Mouse (Mus musculus) stomach, postnatal 0 days (tissue): ENCODE measurements at regions not wholly inside any gene's neighbourhood (a gene's known extent, or its start where the extent isn't known, plus 50 kb on each side); places are given as distances from the start of the nearest gene placed in this dataset.
A peak's percentile ranks its signal among the peaks of the same experiment; 100 is the strongest.

Experiments
- ATAC-seq: fragments of 200-750 bp; cut with Nextera tagmentation; 2 replicates; pipeline ENCODE4 v1.8.0; 2017; ENCODE audit not compliant: low FRiP score, low TSS enrichment
- DNase-seq: peaks from one replicate; pipeline ENCODE4 v3.0.0-alpha.2; 2016; ENCODE audit warnings: low spot score
- H3K27ac ChIP-seq: fragments of 300-500 bp; sonication (generic); replicated peaks from 2 replicates; pipeline ENCODE4 v1.5.1; 2014; ENCODE audit warnings: mild to moderate bottlenecking, control low read depth
- H3K27me3 ChIP-seq: fragments of 300-500 bp; sonication (generic); 2 replicates; pipeline ENCODE4 v1.6.1; 2014; ENCODE audit warnings: low read length; ENCODE audit not compliant: control insufficient read depth, insufficient read depth
- H3K36me3 ChIP-seq: fragments of 300-500 bp; sonication (generic); 2 replicates; pipeline ENCODE4 v1.6.1; 2014; ENCODE audit warnings: low read length, mixed read lengths; ENCODE audit not compliant: control insufficient read depth, insufficient read depth
- H3K4me1 ChIP-seq: fragments of 300-500 bp; sonication (generic); replicated peaks from 2 replicates; pipeline ENCODE4 v1.6.1; 2014; ENCODE audit warnings: antibody characterized with exemption; ENCODE audit not compliant: control insufficient read depth, insufficient read depth
- H3K4me2 ChIP-seq: fragments of 300-500 bp; sonication (generic); replicated peaks from 2 replicates; pipeline ENCODE4 v1.6.1; 2014; ENCODE audit warnings: low read depth, mild to moderate bottlenecking, control low read depth, moderate library complexity
- H3K4me3 ChIP-seq: fragments of 300-500 bp; sonication (generic); 2 replicates; pipeline ENCODE4 v1.5.1; 2014; ENCODE audit warnings: low read depth, low read length, control low read depth
- H3K9ac ChIP-seq: fragments of 300-500 bp; sonication (generic); 2 replicates; pipeline ENCODE4 v1.6.1; 2014; ENCODE audit warnings: mild to moderate bottlenecking, low read length, control low read depth, mixed read lengths
- H3K9me3 ChIP-seq: fragments of 300-500 bp; sonication (generic); 2 replicates; pipeline ENCODE4 v1.6.1; 2016; ENCODE audit warnings: low read length; ENCODE audit not compliant: control insufficient read depth
- CTCF ChIP-seq: IDR thresholded peaks from 2 replicates; pipeline ENCODE4 v1.5.1; 2016; ENCODE audit warnings: antibody characterized with exemption, low read depth, mild to moderate bottlenecking, moderate library complexity
- EP300 ChIP-seq: optimal IDR thresholded peaks from 2 replicates; pipeline ENCODE3; 2016; ENCODE audit warnings: antibody characterized with exemption
- WGBS: fragments of 180-500 bp; shearing (Covaris S2); extraction: QIAGEN DNeasy Blood & Tissue Kit; methylation state at CpG from one replicate; pipeline ENCODE4 v1.1.7; 2014; 5-methylcytosine and 5-hydroxymethylcytosine counted together

GRCm38 (mm10) chr7:69946396-69946795, 420.1 kb downstream of the Nr2f2 start:
- Histone ChIP-seq H3K9me3 (no peaks in the 10 kb centered on the region), H3K9ac (no peak overlapping the region), H3K27ac (no peak overlapping the region; the same call in 1 of the 2 replicates), H3K4me2 (no peak overlapping the region), H3K4me3 (no peak overlapping the region), H3K36me3 (no peaks in the 10 kb centered on the region), H3K27me3 (no peaks in the 10 kb centered on the region), H3K4me1 (no peaks in the 10 kb centered on the region)
- TF ChIP-seq CTCF = no peak
- no peak for TF ChIP-seq EP300
- peak; percentile 19 for DNase-seq
- ATAC-seq = peak; percentile 80; the same call in 1 of the 2 replicates
- 37% methylated on average over 3 of the region's 3 CpGs for WGBS

- no peak overlapping the region for H3K27ac ChIP-seq
- no peaks in the 10 kb centered on the region for H3K36me3 ChIP-seq
- no peak for DNase-seq
- no peaks in the 10 kb centered on the region for H3K27me3 ChIP-seq
- ATAC-seq = no peak
- H3K4me2 ChIP-seq = no peak overlapping the region
- no peak for TF ChIP-seq EP300
- TF ChIP-seq CTCF = no peak
- no peak overlapping the region for H3K4me3 ChIP-seq
- no peak overlapping the region for H3K9ac ChIP-seq
- no peaks in the 10 kb centered on the region for H3K9me3 ChIP-seq
- WGBS = 92% methylated on average over 6 of the region's 6 CpGs
- H3K4me1 ChIP-seq = no peaks in the 10 kb centered on the region
These were observed 424.7 kb downstream of the Nr2f2 start for GRCm38 (mm10) chr7:69941881-69942280.

GRCm38 (mm10) chr7:69925261-69925660, 441.3 kb downstream of the Nr2f2 start:
- no peak overlapping the region for H3K4me2 ChIP-seq
- no peaks in the 10 kb centered on the region for H3K36me3 ChIP-seq
- H3K27ac ChIP-seq = no peak overlapping the region
- H3K4me3 ChIP-seq = no peak overlapping the region
- WGBS = 88% methylated on average over 5 of the region's 5 CpGs
- TF ChIP-seq CTCF = no peak
- TF ChIP-seq EP300 = no peak
- H3K9me3 ChIP-seq = no peaks in the 10 kb centered on the region
- H3K4me1 ChIP-seq = no peaks in the 10 kb centered on the region
- no peak overlapping the region for H3K9ac ChIP-seq
- ATAC-seq (no peak), DNase-seq (no peak)
- H3K27me3 ChIP-seq = no peaks in the 10 kb centered on the region

GRCm38 (mm10) chr7:69924551-69924950, 442.0 kb downstream of the Nr2f2 start:
- Histone ChIP-seq H3K4me1 (no peaks in the 10 kb centered on the region), H3K36me3 (no peaks in the 10 kb centered on the region), H3K27me3 (no peaks in the 10 kb centered on the region), H3K4me2 (no peak overlapping the region), H3K4me3 (no peak overlapping the region), H3K9ac (no peak overlapping the region), H3K27ac (no peak overlapping the region), H3K9me3 (no peaks in the 10 kb centered on the region)
- DNase-seq = no peak
- no peak for TF ChIP-seq CTCF
- no peak for ATAC-seq

GRCm38 (mm10) chr7:69911760-69912159, 454.8 kb downstream of the Nr2f2 start:
- no peak overlapping the region for H3K9ac ChIP-seq
- no peak for DNase-seq
- 61% methylated on average over 4 of the region's 4 CpGs for WGBS
- no peaks in the 10 kb centered on the region for H3K9me3 ChIP-seq
- H3K4me2 ChIP-seq = no peak overlapping the region
- no peaks in the 10 kb centered on the region for H3K4me1 ChIP-seq
- H3K27me3 ChIP-seq = no peaks in the 10 kb centered on the region
- no peak for TF ChIP-seq EP300
- TF ChIP-seq CTCF = no peak
- ATAC-seq = no peak
- no peaks in the 10 kb centered on the region for H3K36me3 ChIP-seq
- H3K4me3 ChIP-seq = no peak overlapping the region
- no peak overlapping the region for H3K27ac ChIP-seq

GRCm38 (mm10) chr7:69890503-69891061, 476.0 kb downstream of the Nr2f2 start:
- H3K9ac ChIP-seq = no peak overlapping the region
- no peak overlapping the region for H3K4me2 ChIP-seq
- DNase-seq (no peak), ATAC-seq (no peak)
- 79% methylated on average over 9 of the region's 9 CpGs for WGBS
- no peak overlapping the region for H3K27ac ChIP-seq
- no peaks in the 10 kb centered on the region for H3K9me3 ChIP-seq
- H3K4me3 ChIP-seq = no peak overlapping the region
- H3K4me1 ChIP-seq = no peaks in the 10 kb centered on the region
- H3K36me3 ChIP-seq = no peaks in the 10 kb centered on the region
- TF ChIP-seq EP300 (no peak), CTCF (no peak)
- H3K27me3 ChIP-seq = no peaks in the 10 kb centered on the region
